Mouse (Mus musculus) retina, embryonic 14.5 days (tissue): Measurements from ENCODE around the gene Adipor1.

ENCODE experiments used
- DNase-seq: peaks from one replicate; pipeline ENCODE4 v3.0.0-alpha.2; 2015; ENCODE audit warnings: low spot score

Adipor1 gene

DNA sequence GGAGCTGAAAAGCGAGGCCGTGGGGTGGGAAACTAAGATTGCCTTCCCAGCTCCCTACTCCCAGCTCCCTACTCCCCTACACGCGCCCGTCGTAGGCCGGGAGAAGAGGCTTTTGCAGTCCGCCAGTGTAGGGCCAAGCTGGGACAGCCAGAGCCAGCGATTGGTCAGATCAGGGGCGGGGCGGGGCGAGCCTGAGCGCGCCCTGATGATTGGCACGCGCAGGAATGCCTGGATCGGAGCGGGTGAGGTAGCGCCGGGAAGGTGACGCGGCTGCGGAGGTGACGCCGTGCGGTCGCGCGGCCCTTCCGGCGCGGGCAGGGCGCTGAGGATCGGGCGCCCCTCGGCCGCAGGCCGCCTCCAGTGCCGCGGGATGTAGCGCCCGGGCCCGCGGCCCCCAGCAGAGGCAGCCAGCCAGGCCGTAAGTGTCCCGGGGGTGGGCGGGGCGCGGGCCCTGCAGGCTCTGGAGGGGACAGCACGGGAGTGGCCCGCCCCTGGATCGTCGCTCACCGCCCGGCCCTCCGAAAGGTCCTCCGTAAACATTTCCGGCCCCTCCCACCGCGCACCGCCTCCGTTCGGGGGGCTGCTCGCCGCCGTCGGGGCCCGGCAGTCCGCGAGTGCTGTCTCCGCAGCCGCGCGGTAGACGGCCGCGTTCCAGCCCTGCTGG is at the start of gene Adipor1:
TSS of gene Adipor1 (plus strand) at position 211 of the 664 bp plus-strand sequence.
- DNase-seq, result peak; percentile 97

DNA sequence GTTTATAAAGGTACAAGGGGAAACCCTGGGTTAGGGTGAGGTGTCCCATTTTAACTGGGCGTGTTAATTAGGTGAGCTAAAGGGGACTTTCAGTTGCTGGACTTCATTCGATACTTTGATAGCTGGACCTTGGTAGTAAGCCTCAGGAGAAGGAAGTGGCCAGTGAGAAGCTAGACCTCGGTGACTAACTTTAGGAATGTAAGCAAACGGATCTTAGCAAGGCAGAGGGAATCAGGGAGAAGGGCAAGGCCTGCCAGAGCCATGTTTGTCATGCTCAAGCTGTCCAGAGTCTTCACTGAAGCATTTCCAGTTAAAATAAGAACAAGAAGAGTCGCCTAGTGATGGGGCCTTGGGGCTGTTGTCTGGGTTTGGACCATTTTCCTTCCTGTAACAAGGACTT is 49.7 kb upstream of the Adipor1 start:
- no peak for DNase-seq

DNA sequence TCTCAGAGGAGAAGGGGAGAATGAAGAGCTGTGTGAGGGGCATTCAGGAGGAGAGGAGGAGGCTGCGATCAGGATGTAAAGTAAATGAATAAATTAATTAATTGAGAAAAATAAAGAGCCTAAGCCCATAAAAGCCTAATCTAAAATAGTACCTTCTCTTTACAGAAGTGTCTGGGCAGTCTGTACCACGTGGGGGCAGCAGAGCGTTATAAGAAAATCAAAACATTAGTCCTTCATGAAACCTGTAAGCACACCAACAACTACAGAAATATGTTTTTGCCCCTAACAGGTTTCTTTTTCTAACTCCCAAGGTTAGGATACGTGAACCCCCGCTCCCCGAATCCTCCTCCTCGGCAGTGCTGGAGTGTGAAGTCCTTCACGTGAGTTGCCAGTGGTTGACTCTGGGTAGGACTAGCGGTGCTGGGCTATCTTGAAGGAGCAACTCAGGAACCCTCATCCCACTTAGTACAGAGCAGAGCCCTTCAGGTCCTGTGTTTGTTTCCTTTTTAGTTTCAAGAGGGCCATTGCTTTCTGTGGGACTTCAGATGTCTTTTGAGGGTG is 46.3 kb upstream of the Adipor1 start:
- peak; percentile 77 for DNase-seq

DNA sequence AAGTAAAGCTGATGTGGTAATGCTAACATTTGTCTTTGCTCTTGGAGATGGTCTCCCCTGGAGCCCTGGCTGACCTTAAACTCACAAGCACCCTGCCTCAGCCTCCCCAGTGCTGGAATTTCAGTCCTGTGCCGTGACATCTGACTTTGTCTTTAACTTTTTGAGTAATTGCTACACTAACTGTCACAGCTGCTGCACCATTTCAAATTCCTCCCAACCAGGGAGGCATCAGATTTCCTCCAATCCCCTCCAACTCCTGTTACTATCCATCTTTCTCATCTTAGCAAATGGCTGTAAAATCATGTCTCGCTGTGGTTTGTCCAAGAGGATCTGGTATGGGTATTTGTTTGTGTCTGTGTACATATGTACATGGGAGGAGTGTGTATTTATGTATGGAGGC is 41.1 kb upstream of the Adipor1 start:
- DNase-seq, result no peak

DNA sequence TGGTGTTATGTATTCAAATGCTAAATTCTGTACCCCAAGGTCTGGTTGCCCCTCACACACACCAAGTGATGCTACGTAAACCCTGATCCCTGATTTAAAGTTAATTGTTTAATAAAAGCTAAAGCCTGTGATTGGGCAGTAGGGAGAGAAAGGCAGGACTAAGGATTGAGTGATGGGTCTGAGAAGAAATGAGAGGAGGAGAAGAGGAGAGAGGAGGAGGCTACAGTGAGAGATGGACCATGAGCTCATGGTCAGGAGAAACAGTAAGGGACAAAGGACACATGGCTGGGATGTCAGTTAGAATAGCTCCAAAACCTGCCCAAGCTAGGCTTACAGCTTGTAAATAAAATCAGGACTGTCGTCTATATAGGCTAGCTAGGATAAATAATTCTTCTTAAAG is 34.1 kb upstream of the Adipor1 start:
- DNase-seq, result no peak

DNA sequence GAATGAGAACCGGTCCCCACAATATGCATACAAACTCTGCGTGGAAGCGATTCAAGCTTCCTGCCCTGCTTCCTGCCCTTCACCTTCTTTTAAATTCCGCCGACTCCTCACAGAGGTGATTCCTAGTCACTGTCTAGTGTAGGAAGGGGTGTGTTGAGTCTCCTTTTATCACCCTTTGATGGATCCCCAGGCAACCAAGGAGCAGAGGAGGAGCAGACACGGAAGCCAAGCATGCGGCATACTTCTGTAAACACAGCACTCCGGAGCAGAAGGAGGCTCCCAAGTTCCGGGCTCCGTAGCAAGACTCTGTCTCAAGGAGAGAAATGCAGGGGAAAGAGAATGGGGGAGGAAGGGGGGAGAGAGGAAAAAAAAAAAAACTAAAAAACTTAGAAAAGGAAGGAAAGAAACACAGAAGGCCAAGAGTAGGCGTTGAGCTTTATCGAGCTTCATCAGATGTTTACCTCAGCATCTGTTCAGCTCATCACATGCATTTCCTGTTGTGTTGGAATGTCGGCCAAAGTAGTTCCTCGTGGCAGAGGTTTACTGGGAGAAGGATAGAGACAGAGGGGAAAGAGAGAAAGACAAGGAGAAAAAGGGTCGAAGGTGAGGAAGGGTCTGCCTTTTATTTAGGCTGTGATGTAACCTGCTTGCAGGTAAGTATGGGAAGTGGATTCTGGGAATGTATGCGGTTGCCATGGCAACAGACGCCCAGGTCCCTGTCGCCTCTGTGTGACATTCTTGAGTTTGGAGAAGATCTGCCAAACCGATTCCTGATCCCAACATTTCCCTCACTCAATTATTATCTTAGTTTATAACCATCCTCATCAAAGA is 33.2 kb upstream of the Adipor1 start:
- peak; percentile 39 for DNase-seq

DNA sequence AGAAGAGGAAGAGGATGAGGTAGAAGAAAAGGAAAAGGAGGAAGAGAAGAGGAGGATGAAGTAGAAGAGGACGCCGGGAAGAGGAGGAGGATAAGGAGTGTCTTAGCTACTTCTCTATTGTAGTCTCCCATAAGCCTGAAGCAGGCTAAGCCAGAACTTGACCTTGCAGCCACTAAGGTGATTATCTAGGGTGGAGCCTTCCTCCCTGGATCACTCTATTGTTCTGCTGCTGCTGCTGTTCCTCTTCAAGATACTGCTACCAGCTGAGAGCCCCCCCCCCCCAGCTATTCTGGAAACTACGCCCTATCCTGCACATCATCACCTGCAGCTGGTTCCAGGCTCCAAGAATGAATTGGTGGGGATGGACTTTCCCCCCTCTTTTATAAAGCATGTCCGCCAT is 30.6 kb upstream of the Adipor1 start:
- no peak for DNase-seq

DNA sequence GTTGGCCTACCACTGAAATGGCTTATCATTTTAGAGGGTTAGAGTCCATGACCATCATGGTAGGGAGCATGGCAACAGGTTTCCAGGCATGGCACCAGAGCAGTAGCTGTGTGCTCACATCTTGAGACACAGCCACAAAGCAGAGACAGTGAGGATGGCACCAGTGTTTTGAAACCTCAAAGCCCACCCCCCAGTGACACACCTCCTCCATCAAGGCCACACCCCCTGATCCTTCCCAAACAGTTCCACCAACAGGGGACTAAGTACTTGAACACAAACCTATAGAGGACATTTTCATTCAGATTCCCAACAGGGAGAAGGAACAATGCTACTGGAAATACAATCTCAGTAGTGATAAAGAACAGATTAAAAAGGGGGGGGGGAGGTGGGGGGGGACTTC is 30.0 kb upstream of the Adipor1 start:
- DNase-seq, result no peak

DNA sequence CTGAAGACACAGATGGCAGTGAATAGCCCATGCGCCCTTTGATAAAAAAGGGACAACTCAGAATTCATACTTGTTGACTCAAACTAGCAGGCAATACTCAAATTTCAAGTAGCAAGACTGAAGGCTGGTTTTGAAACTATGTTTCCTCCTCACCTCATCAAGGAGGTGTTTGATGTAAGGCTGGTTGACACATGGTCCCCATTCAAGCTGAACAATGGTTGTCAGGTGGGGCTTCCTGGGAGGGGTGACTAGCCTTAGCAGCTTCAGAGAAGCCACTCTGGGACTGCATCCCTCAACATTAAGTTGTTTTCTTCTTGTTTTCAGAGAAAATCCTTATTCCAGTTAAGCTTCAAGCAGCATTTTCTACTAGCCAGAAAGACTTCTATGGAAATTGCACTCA is 29.5 kb upstream of the Adipor1 start, which contains the start of gene 4933406M09Rik:
TSS of gene 4933406M09Rik (plus strand) at position 275 of the 400 bp plus-strand sequence.
- DNase-seq, result no peak

DNA sequence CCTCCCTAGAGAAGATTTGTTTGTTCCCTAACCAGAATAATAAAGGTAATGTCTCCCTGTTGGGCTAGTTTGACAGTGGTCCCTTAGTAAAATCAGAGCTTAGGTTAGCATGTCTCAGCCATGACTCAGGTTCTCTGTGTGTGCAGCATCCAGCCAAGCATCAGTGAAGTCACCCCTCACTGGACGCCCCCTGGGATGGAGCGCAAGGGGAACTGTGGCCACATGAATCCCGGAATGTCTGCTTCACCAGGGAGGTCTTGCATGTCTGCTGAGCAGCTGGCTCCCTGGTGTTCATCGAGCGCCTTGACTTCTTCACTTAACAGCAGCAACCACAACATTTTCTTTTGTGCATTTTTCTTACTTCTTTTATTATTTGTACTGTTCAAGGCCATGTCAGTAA is 21.4 kb upstream of the Adipor1 start:
- DNase-seq, result no peak

DNA sequence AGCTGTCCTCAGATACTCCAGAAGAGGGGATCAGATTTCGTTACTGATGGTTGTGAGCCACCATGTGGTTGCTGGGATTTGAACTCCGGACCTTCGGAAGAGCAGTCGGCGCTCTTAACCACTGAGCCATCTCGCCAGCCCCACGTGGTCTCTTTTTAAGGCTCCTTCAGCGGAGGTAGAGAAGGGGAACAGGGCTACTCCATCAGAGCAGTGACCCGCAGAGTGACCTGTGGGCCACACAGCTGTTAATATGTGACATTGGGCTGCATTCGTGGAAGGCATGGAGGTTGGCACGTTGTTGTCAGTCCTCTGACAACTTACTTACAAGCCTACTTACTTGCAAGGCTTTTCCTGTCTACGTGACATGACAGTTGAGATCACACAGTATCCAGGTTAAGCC is 17.0 kb upstream of the Adipor1 start:
- DNase-seq, result no peak

DNA sequence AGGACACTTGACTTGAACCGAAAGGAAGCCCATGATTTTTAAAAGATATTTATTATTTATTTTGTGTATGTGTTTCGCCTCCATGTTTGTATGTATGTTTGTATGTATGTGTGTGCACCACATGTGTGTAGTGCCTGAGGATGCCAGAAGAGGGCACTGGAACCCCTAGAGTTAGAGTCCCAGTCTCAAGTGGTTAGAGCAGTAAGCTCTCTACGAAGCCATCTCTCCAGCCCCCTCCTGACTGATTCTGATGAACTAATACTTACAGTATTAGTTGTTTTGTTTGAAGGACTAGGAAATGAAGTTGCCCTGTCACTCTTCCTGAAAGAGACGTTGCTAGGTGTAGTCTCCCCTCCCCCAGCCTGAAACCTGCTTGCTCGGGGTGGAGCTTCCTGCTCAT is 15.4 kb upstream of the Adipor1 start:
- peak; percentile 40 for DNase-seq

DNA sequence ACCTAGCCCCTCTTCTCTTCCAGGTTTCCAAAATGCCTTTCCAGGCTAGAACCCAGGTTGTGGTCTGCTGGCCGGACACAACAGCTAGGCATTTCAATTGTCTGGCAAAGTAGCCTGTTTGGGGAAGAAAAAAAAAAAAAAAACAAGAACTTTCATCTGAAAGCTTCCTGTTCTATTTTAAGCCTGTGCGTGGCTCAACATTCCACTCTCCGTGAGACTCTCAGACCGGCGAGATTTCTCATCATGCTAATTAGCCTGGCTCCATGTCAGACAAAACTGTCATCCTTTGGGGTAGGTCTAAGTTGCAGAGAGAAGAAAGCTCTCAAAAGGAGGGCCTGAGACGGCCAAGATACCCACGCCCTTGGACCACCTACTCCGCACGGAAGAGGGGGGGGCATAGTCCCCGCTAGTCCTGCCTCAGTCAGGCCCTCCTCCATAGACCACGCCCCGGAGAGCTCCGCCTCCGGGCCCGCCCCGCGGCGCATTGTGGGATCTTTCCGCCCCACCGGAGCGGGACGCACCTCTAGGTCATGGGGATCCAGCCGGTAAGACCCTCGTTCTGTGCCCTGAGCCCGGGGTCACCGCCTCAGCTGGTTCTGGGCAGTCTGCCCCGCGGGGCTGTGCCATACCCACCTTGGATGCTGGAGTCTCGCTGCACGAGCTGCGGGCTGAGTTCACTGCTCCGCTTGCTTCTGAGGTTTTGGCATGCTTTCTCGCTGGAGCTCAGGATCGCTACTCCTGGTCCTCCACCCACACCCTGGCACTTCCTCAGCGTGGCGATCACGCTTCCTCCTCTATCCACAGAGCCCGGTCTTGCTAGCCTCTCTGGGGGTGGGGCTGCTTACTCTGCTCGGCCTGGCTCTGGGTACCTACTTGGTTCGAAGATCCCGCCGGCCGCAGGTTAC is 9.4 kb upstream of the Adipor1 start, which contains the start of gene Cyb5r1:
TSS of gene Cyb5r1 (plus strand) at position 51 of the 905 bp plus-strand sequence.
- DNase-seq, result peak; percentile 83

DNA sequence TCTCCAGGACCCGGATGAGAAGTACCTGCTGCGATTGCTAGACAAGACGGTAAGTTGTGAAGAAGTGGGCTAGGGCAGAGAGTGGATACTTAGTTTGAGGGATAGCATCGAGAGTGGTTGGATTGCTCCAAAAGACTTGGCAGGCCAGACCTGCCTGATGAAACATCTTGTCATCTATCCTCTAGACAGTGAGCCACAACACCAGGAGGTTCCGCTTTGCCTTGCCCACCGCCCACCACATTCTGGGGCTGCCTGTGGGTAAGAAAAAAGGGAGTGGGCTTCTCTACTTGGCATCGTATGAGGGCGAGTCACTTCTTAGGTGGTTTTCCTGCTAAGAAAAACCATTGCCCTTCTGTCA is 8.8 kb upstream of the Adipor1 start:
- DNase-seq, result no peak

DNA sequence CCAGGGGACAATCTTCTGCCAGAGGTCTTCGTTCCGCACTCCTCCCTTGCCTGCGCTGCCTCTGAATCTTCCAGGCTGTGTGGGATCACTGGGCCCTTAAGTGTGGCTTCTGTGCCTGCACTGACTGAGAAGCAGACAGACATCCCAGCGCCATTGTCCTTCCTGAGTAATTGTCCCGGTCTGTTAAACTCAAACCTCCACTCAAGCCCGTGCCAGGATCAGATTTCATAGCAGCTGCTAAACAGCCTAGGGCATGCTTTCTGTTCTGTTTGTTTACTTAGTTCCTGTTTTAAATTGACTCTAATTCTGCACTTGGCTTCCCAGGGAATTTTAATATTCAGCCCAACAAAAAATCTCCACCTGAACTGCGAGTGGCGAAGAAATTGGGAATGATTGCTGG is 7.1 kb upstream of the Adipor1 start:
- DNase-seq, result no peak

DNA sequence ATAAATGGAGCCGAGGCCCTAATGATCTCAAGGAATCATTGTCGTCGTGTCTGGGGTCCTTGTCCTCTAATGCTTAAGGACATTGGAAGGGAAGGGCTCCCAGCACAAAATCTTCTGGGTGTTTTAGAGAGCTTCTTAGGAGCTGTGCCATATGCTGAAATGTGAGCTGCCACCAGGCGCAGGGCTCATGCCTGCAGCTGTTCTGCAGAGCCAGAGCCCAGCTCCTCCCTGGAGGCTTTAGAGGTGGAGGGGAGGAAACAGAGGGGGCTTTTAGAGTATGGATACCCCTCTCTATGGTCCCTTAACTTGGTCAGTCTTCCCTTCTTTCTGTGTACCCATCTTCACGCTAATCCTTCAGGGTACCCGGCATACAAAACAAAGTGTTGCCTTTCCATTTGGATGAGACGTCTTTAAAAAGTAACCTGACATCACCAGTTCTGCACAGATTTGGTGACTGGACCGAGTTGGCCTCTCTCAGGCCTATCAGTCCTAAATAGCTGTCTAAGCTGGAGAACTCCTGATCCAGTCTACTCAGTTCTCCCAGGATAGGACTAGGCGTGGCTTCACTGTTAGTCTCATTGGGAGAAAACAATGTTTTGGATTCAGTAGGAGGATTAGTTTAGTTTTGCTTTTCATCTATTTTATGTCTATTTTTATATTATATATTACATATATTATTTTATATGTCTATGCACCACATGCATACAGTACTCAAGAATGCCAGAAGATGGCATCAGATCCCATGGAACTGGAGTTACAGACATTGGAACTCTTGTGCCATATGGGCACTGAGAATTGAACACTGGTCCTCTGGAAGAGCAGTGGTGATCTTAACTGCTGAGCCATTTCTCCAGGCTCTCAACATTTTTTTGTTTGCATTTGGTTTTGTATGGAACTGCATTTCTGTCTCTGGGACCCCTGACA is 3.2 kb upstream of the Adipor1 start:
- no peak for DNase-seq

DNA sequence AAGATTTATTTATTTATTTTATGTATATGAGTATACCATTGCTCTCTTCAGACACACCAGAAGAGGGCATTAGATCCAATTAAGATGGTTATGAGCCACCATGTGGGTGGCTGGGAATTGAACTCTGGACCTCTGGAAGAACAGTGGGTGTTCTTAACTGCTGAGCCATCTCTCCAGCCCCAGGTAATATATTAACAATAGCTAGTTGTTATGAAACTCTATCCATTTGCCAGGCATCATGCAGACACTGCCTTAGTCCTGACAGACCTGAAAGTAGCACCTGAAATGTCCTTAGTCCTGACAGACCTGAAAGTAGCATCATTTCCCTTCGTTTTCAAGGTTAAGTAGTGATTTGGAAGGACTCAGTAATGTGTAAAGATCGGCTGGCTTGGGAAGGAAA is 1.1 kb upstream of the Adipor1 start:
- no peak for DNase-seq

DNA sequence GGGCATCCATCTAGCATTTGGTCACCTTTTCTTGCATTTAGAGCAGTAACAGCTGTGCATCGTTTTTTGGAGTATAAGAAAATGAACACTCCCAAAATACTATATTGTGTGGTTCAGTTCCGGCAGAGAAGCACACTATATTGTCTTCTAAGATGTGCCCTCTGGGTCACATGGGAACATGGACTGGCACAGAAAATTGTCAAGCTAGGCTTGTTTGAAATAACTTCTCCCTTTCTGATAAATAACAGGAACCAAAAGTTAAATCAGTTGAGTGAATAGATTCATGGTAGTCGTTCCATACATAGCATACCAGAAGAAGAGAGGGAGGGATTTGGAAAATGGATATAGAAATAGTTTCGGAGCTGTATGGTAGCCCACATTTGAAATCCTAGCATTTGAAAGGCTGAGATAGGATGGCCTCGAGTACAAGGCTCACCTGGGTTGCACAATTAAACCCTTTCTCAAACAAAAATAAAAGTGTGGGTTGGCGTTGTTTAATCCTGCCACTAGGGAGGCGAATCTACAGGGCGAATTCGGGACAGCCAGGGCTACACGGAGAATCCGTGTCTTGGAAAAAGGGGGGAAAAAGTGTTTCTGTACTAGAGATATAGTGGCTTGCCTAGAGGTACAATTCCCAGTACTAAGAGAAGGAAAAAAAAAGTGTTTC is 544 bp upstream of the Adipor1 start:
- no peak for DNase-seq

DNA sequence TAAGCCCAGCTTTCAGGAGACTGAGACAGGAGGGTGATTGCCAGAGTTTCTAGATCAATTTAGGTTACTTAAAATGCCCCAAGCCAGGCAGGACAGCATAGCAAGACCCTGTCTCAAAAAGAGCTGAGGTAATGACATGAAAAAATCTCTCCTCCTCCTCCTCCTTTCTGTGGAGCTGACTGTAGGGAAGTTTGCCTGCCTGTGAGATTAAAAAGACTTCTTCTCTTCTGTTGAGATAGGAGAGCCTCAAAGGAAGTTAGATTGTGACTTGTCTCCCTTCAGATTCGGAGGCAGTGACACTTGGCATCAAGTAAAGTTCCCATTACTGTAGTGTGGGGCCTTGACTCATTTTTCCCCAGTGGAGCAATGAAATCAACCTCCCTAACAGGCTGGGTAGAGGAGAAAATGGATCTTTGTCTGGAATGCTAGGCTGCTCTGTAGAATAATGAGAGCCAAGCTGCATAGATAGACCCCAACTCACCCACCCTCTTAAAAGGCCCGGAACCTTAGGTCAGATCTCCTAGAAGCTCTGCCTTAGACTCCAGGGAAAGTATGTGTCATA is 3.3 kb downstream of the Adipor1 start:
- DNase-seq, result no peak

DNA sequence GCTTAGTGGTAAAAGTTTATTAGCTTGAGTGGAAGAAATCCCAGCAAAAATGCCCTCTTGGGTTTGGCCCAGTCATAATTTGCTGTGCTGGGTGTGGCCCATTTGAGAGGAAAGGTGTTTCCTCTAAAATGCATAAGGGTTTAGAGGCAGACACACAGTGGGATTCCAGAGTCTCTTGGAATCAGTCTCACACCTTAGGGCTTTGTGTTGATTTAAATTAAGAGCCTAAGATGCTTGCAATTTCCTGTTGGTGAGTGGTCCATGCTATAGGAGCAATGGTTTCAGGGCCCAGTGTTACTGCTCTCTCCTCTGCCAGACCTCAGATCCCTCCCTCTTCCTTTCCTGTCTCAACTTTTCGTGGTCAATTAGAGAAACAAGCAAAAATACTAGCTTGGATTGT is 4.0 kb downstream of the Adipor1 start:
- DNase-seq, result no peak
